Mouse (Mus musculus): Measurements from ENCODE around the gene Syngr3. TPM values are rescaled to one million over a fixed set of nuclear protein-coding genes. Genes with fewer than 3 reads are reported as not detected.
"Not testable (repeated sequence)": the region's sequence is repeated elsewhere in the genome, so short reads cannot be mapped to it uniquely, and the experiment has no call there.

Syngr3 gene
- polyA plus RNA-seq, 1 experiment from 2014 or later, result 27.8 TPM

DNA sequence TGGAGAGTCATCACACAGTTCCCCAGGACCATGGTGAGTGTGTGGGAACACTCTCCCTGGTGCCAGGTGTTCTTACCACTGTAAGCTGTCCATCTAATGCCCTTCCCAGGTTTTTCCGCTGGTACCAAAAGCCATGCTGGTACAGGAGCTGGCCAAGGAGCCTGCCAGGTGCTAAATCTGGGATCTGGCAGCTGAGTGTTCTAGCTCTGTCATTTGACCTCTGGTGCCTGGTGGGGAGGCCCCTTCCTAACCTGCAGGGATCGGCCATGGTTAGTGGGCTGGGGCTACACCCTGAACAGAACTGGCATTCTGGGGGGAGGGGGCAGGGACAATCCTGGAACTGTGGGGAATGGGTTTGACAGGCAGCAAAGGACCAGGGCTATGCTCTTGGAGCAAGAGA lies 37.9 kb upstream of the Syngr3 start, which contains the start of gene Rpl3l:
Rpl3l (plus strand) TSS at position 203 of the 400 bp plus-strand sequence.
- Histone ChIP-seq H3K9me3 (no peaks in the 10 kb centered on the region), H3K27me3 (peaks cover 10% of the 10 kb centered on the region; the same call in 1 of the 2 replicates), H3K9ac (no peak within 1 kb of the TSS), H3K4me3 (replicated peaks) (no peak within 1 kb of the TSS), H3K36me3 (replicated peaks) (0 out of 2 replicates have a peak, but pooled peaks cover under 1% of the 10 kb centered on the region), H3K4me2 (no peak within 1 kb of the TSS), H3K4me1 (peaks cover 16% of the 10 kb centered on the region), H3K27ac (no peak within 1 kb of the TSS)
- 87% methylated on average over 2 of the region's 2 CpGs for WGBS
- no peak for ATAC-seq (ENCODE audit: low FRiP score)

DNA sequence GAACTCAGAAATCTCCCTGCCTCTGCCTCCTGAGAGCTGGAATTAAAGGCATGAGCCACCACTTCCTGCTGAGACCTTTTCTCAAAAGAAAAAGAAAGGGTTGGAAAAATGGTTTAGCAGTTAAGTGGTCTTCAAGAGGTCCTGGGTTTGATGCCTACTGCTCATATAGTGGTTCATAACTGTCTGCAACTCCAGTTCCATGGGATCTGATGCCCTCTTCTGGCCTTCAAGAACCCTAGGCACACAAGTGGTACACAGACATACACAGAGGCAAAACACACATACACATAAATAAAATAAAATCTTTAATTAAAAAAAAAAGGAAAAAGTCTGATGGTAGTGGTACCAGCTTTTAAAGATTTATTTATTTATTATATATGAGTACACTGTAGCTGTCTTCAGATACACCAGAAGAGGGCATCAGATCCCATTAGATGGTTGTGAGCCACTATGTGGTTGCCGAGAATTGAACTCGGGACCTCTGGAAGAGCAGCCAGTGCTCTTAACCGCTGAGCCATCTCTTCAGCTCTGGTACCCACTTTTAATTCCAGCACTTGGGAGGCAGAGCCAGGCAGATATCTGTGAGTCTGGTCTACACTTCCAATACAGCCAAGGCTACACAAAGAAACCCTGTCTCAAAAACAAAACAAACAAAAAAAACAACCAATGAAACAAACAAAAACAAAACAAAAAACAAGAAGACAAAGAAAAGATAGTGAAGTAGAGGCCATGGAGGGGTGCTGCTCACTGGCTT lies 36.1 kb upstream of the Syngr3 start:
- no peak overlapping the region for H3K4me2 ChIP-seq
- no peak overlapping the region for H3K9ac ChIP-seq
- H3K4me1 ChIP-seq, result peaks cover 31% of the 10 kb centered on the region
- WGBS, result 82% methylated on average over 3 of the region's 3 CpGs
- H3K36me3 ChIP-seq (replicated peaks), result peaks cover 16% of the 10 kb centered on the region
- no peak for ATAC-seq (ENCODE audit: low FRiP score)
- no peak overlapping the region for H3K4me3 ChIP-seq (replicated peaks)
- H3K27me3 ChIP-seq, result peaks cover 10% of the 10 kb centered on the region; the same call in 1 of the 2 replicates
- H3K27ac ChIP-seq, result no peak overlapping the region
- H3K9me3 ChIP-seq, result no peaks in the 10 kb centered on the region

DNA sequence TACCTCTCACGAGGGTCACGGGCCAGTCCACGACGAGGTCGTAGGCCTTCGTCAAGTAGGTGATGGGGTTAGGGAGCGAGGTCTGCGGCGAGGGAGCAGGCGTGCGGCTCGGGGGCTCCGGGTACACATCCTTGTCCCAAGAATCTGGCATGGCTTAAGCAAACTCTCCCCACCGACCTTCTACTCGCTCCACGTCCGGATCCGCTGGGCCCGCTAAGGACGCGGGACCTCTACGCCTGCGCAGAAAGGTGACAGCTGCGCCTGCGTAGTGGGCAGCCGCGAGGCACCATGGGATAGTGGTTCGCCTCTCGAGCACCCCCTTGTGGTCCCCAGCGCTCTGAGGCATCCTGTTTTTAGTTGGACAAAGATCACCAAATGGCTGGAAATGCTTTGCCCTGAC lies 34.4 kb upstream of the Syngr3 start, which contains the start of gene Ndufb10:
Ndufb10 (minus strand) TSS at position 295 of the 400 bp plus-strand sequence.
- Histone ChIP-seq H3K9me3 (no peaks in the 10 kb centered on the region), H3K27me3 (peaks cover 6% of the 10 kb centered on the region; the same call in 1 of the 2 replicates), H3K9ac (peak within 1 kb of the TSS; percentile 87), H3K36me3 (replicated peaks) (peaks cover 16% of the 10 kb centered on the region), H3K4me1 (peaks cover 35% of the 10 kb centered on the region), H3K4me2 (peak within 1 kb of the TSS; percentile 74), H3K27ac (peak within 1 kb of the TSS; percentile 72), H3K4me3 (replicated peaks) (peak within 1 kb of the TSS; percentile 73)
- under 1% methylated on average over 30 of the region's 30 CpGs for WGBS
- ATAC-seq (ENCODE audit: low FRiP score), result peak; percentile 79

DNA sequence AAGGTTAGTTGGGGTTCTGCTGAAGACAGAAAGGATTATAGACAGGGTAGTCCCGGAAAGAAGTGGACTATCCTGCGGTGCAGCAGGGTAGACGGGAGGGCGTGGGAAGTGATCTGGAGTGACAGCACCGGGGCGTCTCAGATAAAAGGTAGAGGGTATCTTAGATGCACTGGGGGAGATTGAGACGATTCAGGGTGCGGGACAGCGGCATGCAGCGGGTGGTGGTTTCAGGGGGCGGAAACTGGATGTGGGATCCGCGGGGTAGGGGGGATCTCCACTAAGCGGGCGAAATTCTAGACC lies 34.1 kb upstream of the Syngr3 start:
- peaks cover 16% of the 10 kb centered on the region for H3K36me3 ChIP-seq (replicated peaks)
- peaks cover 6% of the 10 kb centered on the region; the same call in 1 of the 2 replicates for H3K27me3 ChIP-seq
- ATAC-seq (ENCODE audit: low FRiP score), result no peak
- under 1% methylated on average over 15 of the region's 15 CpGs for WGBS
- peak overlapping the region; percentile 73 for H3K4me3 ChIP-seq (replicated peaks)
- H3K27ac ChIP-seq, result peak overlapping the region; percentile 72
- peaks cover 39% of the 10 kb centered on the region for H3K4me1 ChIP-seq
- H3K9ac ChIP-seq, result peak overlapping the region; percentile 87
- no peaks in the 10 kb centered on the region for H3K9me3 ChIP-seq
- H3K4me2 ChIP-seq, result peak overlapping the region; percentile 74

DNA sequence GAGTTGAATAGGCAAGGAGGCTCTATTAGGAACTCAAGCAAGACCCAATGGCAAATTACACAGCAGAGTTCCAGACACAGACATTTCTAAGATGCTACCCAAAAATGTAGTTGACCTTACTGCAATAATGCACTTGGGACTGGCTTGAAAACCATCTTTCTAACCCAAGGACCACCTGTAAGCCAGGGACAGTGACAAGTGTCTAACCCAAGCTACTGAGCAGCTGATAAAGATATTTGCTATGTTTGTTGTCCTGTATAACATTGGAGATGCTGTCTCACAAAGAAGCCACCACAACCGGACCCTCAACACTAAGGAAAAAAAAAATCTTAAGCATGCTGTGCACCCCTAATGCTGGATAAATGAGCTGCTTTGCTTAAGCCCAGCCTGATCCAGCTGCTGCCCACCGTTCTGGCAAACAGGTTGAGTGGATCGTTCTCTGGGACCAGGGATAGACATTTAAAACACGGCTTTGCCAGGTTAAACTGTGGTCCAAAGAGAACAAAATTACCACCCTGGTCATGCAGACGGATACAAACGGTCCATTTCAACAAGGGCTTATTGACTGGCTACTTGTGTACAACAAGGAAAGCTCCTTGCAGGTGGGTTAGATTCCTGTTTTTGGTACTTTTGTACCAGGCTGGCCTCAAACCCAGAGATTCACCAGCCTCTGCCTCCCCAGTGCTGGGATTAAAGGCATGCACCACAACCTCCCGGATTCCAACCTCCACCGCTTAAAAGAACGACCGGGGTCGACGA lies 33.5 kb upstream of the Syngr3 start:
- Histone ChIP-seq H3K27ac (peak overlapping the region; percentile 72; the same call in 1 of the 2 replicates), H3K27me3 (peaks cover 6% of the 10 kb centered on the region; the same call in 1 of the 2 replicates), H3K4me3 (replicated peaks) (peak overlapping the region; percentile 73), H3K9me3 (no peaks in the 10 kb centered on the region), H3K36me3 (replicated peaks) (peaks cover 17% of the 10 kb centered on the region), H3K4me1 (peaks cover 44% of the 10 kb centered on the region), H3K9ac (peak overlapping the region; percentile 87), H3K4me2 (peak overlapping the region; percentile 74)
- no peak for ATAC-seq (ENCODE audit: low FRiP score)
- 3% methylated on average over 12 of the region's 12 CpGs for WGBS

DNA sequence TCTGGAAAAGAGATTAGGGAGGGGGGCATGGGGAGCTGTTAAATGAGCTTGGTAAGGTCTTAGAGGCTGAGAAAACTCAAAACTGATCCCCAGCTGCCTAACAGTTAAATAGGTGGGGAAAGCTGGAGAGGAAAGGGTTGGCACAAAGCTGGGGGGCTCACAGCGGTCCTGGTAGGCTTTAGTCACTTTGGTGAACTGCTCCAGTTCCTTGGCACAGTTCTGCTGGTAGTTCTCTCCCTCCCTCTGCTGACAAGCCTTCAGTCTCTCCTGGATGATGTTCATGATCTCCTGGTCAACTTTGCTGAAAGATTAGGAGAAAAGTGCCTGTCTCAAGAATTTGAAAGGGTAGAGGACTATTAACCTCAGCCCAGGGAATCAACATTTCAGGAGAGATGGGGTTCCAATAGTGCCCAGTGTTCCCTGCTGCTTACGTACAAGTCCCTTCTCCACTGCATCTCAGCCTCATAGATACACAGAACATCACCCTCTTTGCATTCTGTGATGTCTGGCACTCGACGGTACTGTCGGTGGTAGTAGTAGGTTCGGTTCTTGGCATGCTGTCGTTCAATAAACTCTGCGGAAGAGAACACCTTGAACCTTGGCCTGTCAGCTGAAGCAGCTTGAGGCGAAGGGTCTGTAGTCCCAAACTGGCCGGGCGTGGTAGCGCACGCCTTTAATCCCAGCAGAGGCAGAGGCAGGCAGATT lies 32.6 kb upstream of the Syngr3 start:
- Histone ChIP-seq H3K4me2 (peak overlapping the region; percentile 17; the same call in 1 of the 2 replicates), H3K4me1 (peaks cover 46% of the 10 kb centered on the region), H3K36me3 (replicated peaks) (peaks cover 27% of the 10 kb centered on the region), H3K9ac (peak overlapping the region; percentile 12; the same call in 1 of the 2 replicates), H3K27ac (no peak overlapping the region), H3K9me3 (no peaks in the 10 kb centered on the region), H3K27me3 (peaks cover 1% of the 10 kb centered on the region; the same call in 1 of the 2 replicates), H3K4me3 (replicated peaks) (peak overlapping the region; percentile 8; the same call in 1 of the 2 replicates)
- WGBS, result 34% methylated on average over 13 of the region's 13 CpGs
- ATAC-seq (ENCODE audit: low FRiP score), result no peak

DNA sequence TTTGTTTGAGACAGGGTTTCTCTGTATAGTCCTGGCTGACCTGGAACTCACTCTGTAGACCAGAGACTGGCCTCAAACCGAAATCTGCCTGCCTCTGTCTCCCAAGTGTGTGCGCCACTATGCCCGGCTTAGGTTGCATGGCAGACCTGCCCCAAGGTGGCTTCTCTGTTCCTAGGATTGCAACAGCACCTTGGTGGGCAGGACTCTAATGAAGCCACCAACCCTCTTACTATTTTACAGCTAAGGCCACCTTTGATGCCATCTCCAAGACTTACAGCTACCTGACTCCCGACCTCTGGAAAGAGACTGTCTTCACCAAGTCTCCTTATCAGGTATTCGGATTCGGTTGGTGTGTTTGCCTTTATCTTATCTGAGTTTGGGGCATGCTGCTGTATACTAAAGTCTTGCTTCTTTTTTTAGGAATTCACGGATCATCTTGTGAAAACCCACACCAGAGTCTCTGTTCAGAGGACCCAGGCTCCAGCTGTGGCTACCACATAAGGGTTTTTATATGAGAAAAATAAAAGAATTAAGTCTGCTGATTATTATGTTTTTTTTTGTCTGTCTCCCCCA lies 31.7 kb upstream of the Syngr3 start:
- Histone ChIP-seq H3K36me3 (replicated peaks) (peaks cover 28% of the 10 kb centered on the region), H3K9ac (peak overlapping the region; percentile 56), H3K4me1 (peaks cover 46% of the 10 kb centered on the region), H3K4me2 (peak overlapping the region; percentile 84), H3K4me3 (replicated peaks) (peak overlapping the region; percentile 87)
- not testable (repeated sequence) for H3K27ac ChIP-seq; ATAC-seq (ENCODE audit: low FRiP score); H3K9me3 ChIP-seq; H3K27me3 ChIP-seq
- WGBS, result 65% methylated on average over 7 of the region's 7 CpGs

DNA sequence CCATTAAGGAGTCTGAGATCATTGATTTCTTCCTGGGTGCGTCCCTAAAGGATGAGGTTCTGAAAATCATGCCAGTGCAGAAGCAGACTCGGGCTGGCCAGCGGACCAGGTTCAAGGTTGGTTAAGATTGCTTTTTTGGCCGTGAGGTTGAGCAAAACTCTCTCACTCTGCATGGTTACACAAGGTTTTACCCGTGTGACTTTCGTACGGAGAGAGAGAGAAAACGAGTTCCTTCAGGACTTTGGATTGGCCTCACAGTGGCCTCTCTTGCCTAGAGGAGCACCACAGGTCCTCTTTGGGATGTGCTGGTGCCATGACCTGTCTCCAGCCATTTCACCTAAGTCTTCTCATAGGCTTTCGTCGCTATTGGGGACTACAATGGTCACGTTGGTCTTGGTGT lies 30.9 kb upstream of the Syngr3 start:
- H3K27ac ChIP-seq, result not testable (repeated sequence)

DNA sequence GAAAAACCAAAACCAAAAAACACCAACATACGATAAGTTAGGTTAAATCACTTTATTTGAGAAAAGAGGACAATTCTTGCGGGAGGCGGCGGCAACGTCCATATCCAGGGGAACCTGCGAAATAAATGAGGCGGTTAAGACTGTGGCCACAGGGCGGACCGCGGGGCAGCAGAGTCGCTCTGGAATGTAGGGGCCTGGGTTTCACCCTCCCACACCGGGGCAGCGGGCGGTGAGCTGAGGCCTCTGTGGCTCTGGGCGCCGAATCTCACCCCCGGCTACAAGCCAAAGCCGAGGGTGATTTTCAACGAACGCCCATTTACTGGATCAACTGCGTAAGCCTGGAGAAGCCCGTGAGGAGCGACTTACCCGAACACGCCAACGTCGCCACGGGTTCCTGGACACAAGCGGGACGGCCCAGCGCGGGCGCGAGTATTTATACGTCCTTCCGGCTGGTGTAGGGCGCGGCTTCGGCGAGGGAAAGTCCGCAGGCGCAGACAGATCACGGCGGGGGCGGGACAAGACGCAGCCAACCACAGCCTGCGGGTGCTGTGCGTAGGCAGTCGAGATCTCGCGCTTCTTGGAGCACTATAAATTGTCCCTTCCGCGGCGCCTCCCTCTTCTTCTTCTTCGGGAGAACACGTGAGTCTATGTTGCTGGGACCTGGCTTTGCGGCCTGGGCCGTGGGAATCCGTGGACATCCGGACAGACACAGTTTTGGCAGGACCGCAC lies 29.9 kb upstream of the Syngr3 start:
- peaks cover 38% of the 10 kb centered on the region for H3K36me3 ChIP-seq (replicated peaks)
- H3K4me1 ChIP-seq, result peaks cover 46% of the 10 kb centered on the region
- H3K9ac ChIP-seq, result peak overlapping the region; percentile 89
- H3K27ac ChIP-seq, result peak overlapping the region; percentile 90
- H3K27me3 ChIP-seq, result no peaks in the 10 kb centered on the region
- peak overlapping the region; percentile 87 for H3K4me3 ChIP-seq (replicated peaks)
- no peaks in the 10 kb centered on the region for H3K9me3 ChIP-seq
- peak overlapping the region; percentile 84 for H3K4me2 ChIP-seq
- WGBS, result under 1% methylated on average over 61 of the region's 61 CpGs
- peak; percentile 98 for ATAC-seq (ENCODE audit: low FRiP score)

More for the DNA sequence above, 30.9 kb upstream of the Syngr3 start:
- 0% methylated on average over 11 of the region's 11 CpGs for WGBS
- H3K27me3 ChIP-seq; H3K9me3 ChIP-seq; ATAC-seq (ENCODE audit: low FRiP score): not testable (repeated sequence)
- peaks cover 37% of the 10 kb centered on the region for H3K36me3 ChIP-seq (replicated peaks)
- H3K4me3 ChIP-seq (replicated peaks), result peak overlapping the region; percentile 87
- peak overlapping the region; percentile 84 for H3K4me2 ChIP-seq
- peak overlapping the region; percentile 89 for H3K9ac ChIP-seq
- peaks cover 46% of the 10 kb centered on the region for H3K4me1 ChIP-seq

DNA sequence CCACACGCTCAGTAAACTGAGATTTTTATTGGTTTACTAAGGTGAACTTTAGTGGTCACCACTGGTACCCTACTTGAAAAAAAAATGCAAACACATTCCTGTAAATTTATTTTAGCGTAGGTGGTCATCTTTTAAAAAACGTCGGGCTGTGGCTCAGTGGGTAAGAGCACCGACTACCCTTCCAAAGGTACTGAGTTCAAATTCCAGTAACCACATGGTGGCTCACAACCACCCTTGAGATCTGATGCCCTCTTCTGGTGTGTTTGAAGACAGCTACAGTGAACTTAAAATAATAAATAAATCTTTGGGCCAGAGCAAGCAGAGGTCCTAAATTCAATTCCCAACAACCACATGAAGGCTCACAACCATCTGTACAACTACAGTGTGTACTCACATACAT lies 29.2 kb upstream of the Syngr3 start:
- not testable (repeated sequence) for H3K27ac ChIP-seq; H3K27me3 ChIP-seq; H3K9me3 ChIP-seq; ATAC-seq (ENCODE audit: low FRiP score)
- Histone ChIP-seq H3K4me3 (replicated peaks) (peak overlapping the region; percentile 87), H3K36me3 (replicated peaks) (peaks cover 38% of the 10 kb centered on the region), H3K9ac (peak overlapping the region; percentile 89), H3K4me2 (peak overlapping the region; percentile 70), H3K4me1 (peaks cover 43% of the 10 kb centered on the region)
- WGBS, result 72% methylated on average over 5 of the region's 5 CpGs

DNA sequence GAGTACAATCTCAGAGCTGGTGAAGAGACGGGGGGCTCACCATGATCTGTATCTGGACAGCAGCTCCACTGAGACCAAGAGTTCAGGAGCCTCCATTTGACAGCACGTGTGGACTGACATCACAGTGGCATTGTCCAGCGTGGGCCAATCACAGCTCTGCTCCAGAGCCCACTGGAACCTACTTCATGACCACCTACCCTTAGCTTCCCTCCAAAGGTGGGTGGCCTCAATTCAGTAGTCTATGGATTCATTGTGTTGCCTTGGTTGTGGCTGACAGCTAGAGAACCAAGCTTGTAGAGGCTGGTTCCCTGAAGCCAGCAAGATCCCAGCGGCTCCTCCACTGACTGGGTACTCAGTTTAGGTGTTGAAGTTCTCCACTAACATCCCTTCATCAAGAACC lies 28.2 kb upstream of the Syngr3 start, which contains the start of the genes Rnf151 and Rps2:
Rnf151 (minus strand) TSS at position 121 of the 400 bp plus-strand sequence.
Rps2 (plus strand) TSS at position 174 of the 400 bp plus-strand sequence.
- 81% methylated on average over 4 of the region's 4 CpGs for WGBS
- peak within 1 kb of the TSS; percentile 87 for H3K4me3 ChIP-seq (replicated peaks)
- H3K4me1 ChIP-seq, result peaks cover 34% of the 10 kb centered on the region
- H3K4me2 ChIP-seq, result peak within 1 kb of the TSS; percentile 70
- peak within 1 kb of the TSS; percentile 89; the same call in 1 of the 2 replicates for H3K9ac ChIP-seq
- no peaks in the 10 kb centered on the region for H3K9me3 ChIP-seq
- H3K27ac ChIP-seq, result no peak within 1 kb of the TSS
- H3K27me3 ChIP-seq, result no peaks in the 10 kb centered on the region
- H3K36me3 ChIP-seq (replicated peaks), result peaks cover 38% of the 10 kb centered on the region
- ATAC-seq (ENCODE audit: low FRiP score), result no peak

All from forebrain, embryonic 12.5 days (tissue).